Mouse (Mus musculus): ENCODE measurements around the gene Lrrtm1. TPM values are rescaled to one million over a fixed set of nuclear protein-coding genes. Genes with fewer than 3 reads are reported as not detected.

Lrrtm1 gene
- total RNA-seq, 2 experiments from 2014 or later: not detected

DNA sequence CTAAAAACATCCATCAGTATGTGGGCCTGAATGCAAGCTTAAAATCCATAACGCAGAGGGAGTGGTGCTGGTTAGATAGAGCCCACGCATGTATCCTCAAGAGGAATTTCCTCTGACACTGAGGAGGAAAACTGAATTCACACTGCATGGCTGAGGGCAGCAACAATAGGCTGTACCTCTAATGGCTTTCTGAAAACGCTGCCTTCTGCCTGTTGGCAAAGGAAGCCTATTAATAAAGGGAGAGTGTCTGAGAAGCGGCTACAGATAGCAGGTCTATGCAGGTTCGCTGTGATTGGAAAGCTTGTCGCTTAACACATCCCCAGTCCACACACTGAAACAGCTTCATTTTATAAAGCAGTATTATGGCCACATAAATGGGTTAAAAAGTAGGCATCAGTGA lies 48.9 kb downstream of the Lrrtm1 start:
- ATAC-seq (replicated peaks; ENCODE audit: low FRiP score, poor library complexity, severe bottlenecking): no peak

DNA sequence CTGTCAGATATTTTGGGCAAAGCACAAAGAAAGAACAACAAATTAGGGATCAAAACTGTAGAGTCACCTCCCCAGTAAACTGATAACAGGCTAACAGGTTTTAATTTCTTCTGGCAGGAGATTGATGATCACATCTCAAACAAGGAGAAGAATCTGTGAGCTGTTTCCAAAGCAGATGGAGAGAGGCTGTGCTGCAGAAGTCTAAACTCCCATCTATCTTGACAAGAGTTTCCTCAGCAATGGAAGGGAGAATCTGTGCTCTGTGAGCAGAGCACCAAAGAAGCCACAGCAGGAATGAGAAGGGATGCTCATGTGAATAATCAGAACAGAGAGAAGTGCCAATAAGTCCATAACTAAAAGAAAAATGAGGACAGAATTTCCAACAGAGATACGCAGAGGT lies 58.8 kb downstream of the Lrrtm1 start:
- no peak for ATAC-seq (replicated peaks; ENCODE audit: low FRiP score, poor library complexity, severe bottlenecking)

DNA sequence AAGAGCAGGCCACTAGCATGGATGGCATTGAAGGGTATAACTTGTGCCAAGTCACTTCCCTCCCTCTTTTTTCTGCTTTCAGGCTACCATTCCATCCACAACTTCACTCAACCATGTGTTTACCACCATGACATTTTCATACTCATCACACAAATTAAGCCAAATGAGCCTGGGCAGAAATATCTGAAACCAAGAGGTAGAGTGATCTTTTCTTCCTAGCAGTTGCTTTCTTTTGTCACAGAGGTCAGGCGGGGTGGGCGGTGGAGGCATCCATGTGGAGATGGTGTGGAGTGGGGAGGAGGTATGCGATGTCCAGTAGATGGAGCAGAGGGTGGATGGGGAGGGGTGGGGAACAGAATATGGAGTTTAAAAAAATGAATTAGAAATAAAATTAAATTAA lies 64.3 kb downstream of the Lrrtm1 start:
- ATAC-seq (replicated peaks; ENCODE audit: low FRiP score, poor library complexity, severe bottlenecking): no peak

All from erythroblast, adult 5-6 weeks (primary cell).